Mouse (Mus musculus) thymus, adult 2 months (tissue): ENCODE data around the gene Swi5. TPM values are rescaled to one million over a fixed set of nuclear protein-coding genes. Genes with fewer than 3 reads are reported as not detected.

ENCODE experiments used
- DNase-seq: peaks from one replicate; pipeline ENCODE4 v3.0.0; 2021
- H3K27ac ChIP-seq: fragments of 200-500 bp; 2 replicates; pipeline ENCODE4 v1.5.1; 2012; ENCODE audit warnings: low read length, control low read depth; ENCODE audit not compliant: control insufficient read depth, insufficient read depth
- H3K27me3 ChIP-seq: fragments of 200-500 bp; 2 replicates; pipeline ENCODE4 v1.6.1; 2012; ENCODE audit warnings: mild to moderate bottlenecking, low read length, moderate library complexity, mixed read lengths; ENCODE audit not compliant: control insufficient read depth, insufficient read depth
- H3K36me3 ChIP-seq: fragments of 200-500 bp; 2 replicates; pipeline ENCODE4 v1.6.1; 2012; ENCODE audit warnings: mild to moderate bottlenecking, low read length, moderate library complexity; ENCODE audit not compliant: control insufficient read depth, insufficient read depth
- H3K4me1 ChIP-seq: fragments of 200-500 bp; replicated peaks from 2 replicates; pipeline ENCODE4 v1.6.1; 2012; ENCODE audit warnings: low read length; ENCODE audit not compliant: control insufficient read depth, insufficient read depth
- H3K4me3 ChIP-seq: fragments of 200-500 bp; 2 replicates; pipeline ENCODE4 v1.5.1; 2012; ENCODE audit warnings: mild to moderate bottlenecking, low read length, control low read depth, moderate library complexity; ENCODE audit not compliant: control insufficient read depth, insufficient read depth
- CTCF ChIP-seq: fragments of 200-500 bp; IDR thresholded peaks from 2 replicates; pipeline ENCODE4 v1.5.1; 2012; ENCODE audit warnings: mild to moderate bottlenecking, control low read depth, low read length, moderate library complexity, borderline replicate concordance; ENCODE audit not compliant: control insufficient read depth, poor library complexity, insufficient read depth; ENCODE audit errors: extremely low read depth
- POLR2A ChIP-seq: fragments of 200-500 bp; IDR thresholded peaks from 2 replicates; pipeline ENCODE4 v1.6.1; 2012; ENCODE audit warnings: mild to moderate bottlenecking, low read length, control low read depth, moderate library complexity; ENCODE audit not compliant: control insufficient read depth, poor library complexity, insufficient read depth; ENCODE audit errors: extremely low read depth
- WGBS: fragments of 180-500 bp; shearing (Covaris S2); methylation state at CpG from one replicate; pipeline ENCODE4 v1.1.7; 2018; 5-methylcytosine and 5-hydroxymethylcytosine counted together
- polyA plus RNA-seq: library from polyadenylated mRNA; depleted of rRNA; stranded (reverse); fragments of >200 nt; gene quantifications from 2 replicates; pipeline ENCODE4 v1.2.3, GENCODE M21; 2012

The Swi5 gene
- polyA plus RNA-seq, 1 experiment: 168 TPM

DNA sequence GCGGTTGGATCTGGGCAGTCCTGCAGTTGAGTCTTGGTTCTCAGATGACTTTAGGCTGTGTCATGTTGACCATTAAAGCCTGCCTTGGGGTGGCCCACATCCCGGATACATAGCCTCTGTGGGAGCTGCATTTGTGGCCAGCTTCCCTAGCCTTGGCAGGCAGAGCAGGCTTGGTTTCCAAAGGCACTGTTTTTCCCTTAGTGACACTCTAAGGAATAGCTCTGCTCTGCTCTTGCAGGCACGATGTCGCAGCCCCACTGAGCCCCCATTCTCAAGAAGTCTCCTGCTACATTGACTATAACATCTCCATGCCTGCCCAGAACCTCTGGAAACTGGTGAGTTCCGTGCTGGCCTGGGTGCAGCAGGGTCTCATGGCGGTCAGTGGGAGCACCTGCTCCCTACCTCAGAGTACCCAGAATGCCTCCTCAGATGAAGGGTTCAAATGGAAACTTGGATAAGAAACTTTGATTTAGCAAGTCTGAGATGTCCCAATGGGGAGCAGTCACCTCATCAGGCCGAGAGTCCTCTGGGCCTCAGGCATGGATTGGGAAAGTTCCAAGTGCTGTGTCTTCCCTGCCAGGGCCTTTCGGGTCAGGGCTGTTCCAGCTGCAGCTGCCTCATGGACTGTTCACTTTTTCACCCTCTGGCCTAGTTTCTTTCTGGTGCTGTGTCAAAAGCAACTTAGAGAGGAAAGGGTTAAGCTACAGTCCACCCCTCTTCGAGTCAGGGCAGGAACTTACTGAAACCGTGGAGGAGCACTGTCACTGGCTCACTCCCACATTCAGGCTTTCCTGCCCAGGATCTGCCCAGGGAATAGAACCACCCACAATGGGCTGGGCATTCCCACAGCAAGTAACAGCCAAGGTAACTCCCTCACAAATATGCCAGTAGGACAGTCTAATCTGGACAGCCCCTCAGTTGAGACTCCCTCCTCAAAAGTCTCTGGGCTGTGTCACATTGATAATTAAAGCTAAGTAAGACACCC lies 39.2 kb downstream of the Swi5 start:
- H3K36me3 ChIP-seq: peaks cover 19% of the 10 kb centered on the region
- TF ChIP-seq CTCF (no peak), POLR2A (no peak)
- H3K27ac ChIP-seq: no peak overlapping the region
- no peak for DNase-seq
- H3K4me3 ChIP-seq: no peak overlapping the region
- no peaks in the 10 kb centered on the region for H3K4me1 ChIP-seq
- H3K27me3 ChIP-seq: no peaks in the 10 kb centered on the region
- WGBS: 84% methylated on average over 10 of the region's 10 CpGs

DNA sequence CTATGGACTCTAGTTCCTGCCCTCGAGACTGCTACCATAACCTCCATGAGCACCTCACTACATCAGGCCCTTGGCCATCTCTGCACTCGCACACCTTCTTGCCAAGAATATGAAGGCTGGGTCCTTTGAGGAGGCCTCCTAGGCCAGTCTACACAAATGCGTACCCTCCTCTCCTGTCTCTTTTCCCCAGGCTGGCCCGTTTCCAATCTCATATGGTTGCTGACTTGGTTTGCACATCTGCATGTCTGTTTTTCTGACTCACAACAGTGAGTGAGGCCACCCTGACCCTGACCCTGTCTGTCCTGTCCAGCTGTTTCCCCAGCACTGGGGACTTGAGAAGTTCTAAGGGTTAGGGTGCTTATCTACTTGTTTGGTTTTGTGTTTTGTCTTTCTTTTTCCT lies 41.1 kb downstream of the Swi5 start:
- Histone ChIP-seq H3K27me3 (no peaks in the 10 kb centered on the region), H3K4me3 (no peak overlapping the region), H3K36me3 (peaks cover 14% of the 10 kb centered on the region), H3K4me1 (no peaks in the 10 kb centered on the region), H3K27ac (no peak overlapping the region)
- no peak for TF ChIP-seq POLR2A
- TF ChIP-seq CTCF: no peak
- DNase-seq: no peak
- WGBS: 85% methylated on average over 4 of the region's 4 CpGs

DNA sequence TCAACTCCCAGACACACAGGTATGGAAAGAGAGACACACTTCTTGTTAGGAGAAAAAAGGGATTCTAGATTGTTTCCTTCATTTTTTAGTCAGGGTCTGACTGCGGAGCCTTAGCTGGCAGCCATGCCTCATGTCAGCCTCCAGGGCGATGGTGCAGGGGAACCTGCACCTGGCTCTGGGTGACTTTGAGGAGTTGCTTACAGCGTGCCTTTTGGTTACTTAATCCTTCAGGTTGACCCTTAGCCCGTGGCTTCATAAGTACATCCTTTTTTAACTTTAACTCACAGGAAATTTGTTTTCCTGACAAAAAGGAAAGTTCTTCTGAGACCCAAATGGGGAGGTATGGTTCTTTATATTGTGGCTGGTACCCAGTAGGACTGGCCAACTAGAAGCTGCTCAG lies 44.9 kb downstream of the Swi5 start:
- peaks cover 5% of the 10 kb centered on the region for H3K36me3 ChIP-seq
- H3K4me1 ChIP-seq: peaks cover 2% of the 10 kb centered on the region; the same call in 1 of the 2 replicates
- no peaks in the 10 kb centered on the region for H3K27me3 ChIP-seq
- WGBS: 92% methylated on average over 4 of the region's 4 CpGs
- no peak overlapping the region for H3K4me3 ChIP-seq
- H3K27ac ChIP-seq: no peak overlapping the region
- TF ChIP-seq POLR2A: no peak
- no peak for TF ChIP-seq CTCF
- no peak for DNase-seq

DNA sequence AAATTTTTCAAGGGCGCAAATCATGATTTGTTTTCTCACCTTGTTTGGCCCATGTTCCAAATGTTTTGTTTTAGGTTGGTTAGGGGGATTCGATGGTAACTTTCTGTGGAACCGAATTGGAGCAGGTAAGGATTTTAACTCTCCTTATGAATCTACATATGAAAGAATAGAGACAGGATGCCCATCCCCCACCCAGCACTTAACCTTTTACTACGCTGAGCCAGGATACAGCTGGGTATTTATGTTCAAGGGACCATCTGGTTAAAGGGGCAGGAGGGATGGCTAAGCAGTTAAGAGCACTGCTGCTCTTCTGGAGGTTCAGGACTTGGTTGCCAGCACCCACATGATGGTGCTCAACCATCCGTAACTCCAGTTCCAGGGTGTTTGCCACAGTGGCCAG lies 47.3 kb downstream of the Swi5 start:
- Histone ChIP-seq H3K27ac (no peak overlapping the region), H3K4me1 (peaks cover 9% of the 10 kb centered on the region), H3K36me3 (peaks cover 5% of the 10 kb centered on the region; the same call in 1 of the 2 replicates), H3K4me3 (no peak overlapping the region), H3K27me3 (no peaks in the 10 kb centered on the region)
- TF ChIP-seq POLR2A: no peak
- WGBS: 88% methylated on average over 5 of the region's 5 CpGs
- no peak for DNase-seq

DNA sequence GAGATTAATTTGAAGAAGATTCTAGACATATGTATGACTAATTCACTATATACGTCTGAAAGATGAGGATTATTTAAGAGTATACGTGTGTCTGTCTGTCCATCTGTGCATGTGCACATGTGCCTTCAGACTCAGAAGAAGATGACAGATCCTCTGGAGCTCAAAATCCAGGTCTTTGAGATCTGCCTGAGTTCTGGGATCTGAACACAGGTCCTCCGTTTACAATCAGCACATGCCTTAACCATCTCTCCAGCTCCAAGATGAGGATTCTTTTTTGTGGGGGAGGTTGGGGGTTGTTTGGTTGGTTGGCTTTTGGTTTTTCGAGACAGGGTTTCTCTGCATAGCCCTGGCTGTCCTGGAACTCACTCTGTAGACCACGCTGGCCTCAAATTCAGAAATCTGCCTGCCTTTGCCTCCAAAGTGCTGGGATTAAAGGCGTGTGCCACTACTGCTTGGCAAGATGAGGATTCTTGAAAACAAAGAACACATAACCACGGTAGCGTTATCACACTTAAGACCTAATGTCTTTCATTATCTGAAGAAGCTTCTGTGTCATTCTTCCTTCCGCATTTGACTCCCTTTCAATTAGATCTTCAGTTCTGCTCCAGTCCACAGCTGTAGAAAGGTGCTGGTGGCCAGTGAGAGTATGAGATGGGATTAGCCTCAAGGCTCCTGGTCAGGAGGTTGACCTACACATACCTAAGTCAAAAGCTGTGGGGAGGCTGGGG lies 49.0 kb downstream of the Swi5 start:
- WGBS: 97% methylated on average over 9 of the region's 9 CpGs
- Histone ChIP-seq H3K27ac (no peak overlapping the region), H3K36me3 (no peaks in the 10 kb centered on the region), H3K4me1 (peaks cover 13% of the 10 kb centered on the region), H3K4me3 (no peak overlapping the region), H3K27me3 (no peaks in the 10 kb centered on the region)
- TF ChIP-seq CTCF (no peak), POLR2A (no peak)
- DNase-seq: no peak

DNA sequence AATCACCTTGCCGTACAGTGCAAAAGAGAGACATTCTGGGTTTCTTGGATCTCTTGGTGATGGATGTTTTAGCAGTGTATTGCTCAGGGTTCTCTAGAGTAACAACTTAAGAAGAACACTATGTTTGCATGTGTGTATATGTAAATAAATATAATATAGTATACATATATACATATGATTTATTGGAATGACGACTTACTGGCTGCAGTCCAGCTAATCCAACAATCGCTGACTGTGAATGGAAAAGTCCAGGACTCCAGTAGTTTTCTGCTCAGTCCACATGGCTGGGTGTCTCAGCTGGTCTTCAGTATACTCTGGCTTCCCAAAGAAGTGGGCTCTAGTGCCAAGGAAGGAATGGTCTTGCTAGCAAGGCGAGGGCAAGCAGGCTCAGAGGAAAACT lies 50.3 kb downstream of the Swi5 start:
- peaks cover 3% of the 10 kb centered on the region; the same call in 1 of the 2 replicates for H3K36me3 ChIP-seq
- no peak for DNase-seq
- 45% methylated on average over 4 of the region's 4 CpGs for WGBS
- TF ChIP-seq CTCF (no peak), POLR2A (no peak)
- H3K4me1 ChIP-seq: peaks cover 13% of the 10 kb centered on the region
- H3K27me3 ChIP-seq: no peaks in the 10 kb centered on the region
- H3K27ac ChIP-seq: no peak overlapping the region
- H3K4me3 ChIP-seq: no peak overlapping the region
